Mouse (Mus musculus) MEL (cell line): ENCODE measurements around the gene Acaca. TPM values are rescaled to one million over a fixed set of nuclear protein-coding genes. Genes with fewer than 3 reads are reported as not detected.

Source experiments
- DNase-seq: peaks from one replicate; pipeline ENCODE4 v3.0.0; 2011; ENCODE audit warnings: low read depth, low spot score
- H3K27ac ChIP-seq: 2 replicates; pipeline ENCODE4 v1.5.1; 2012; ENCODE audit warnings: low read depth, mild to moderate bottlenecking, control low read depth, low read length, moderate library complexity; ENCODE audit not compliant: control insufficient read depth
- H3K27me3 ChIP-seq, 2 experiments: fragments of 150-350 bp in 1 of 2; sonication (generic) in 1 of 2; 2 replicates each; pipeline ENCODE4 v1.6.1; 2012; ENCODE audit warnings: low read length in 2 of 2, mild to moderate bottlenecking in 2 of 2, improper control_type of control experiment in 1 of 2, moderate library complexity in 1 of 2; ENCODE audit not compliant: insufficient read depth in 2 of 2, control insufficient read depth in 1 of 2
- H3K36me3 ChIP-seq, 2 experiments: 2 replicates each; pipeline ENCODE4 v1.6.1; 2012 to 2014; ENCODE audit warnings: low read length in 2 of 2, improper control_type of control experiment in 1 of 2, inconsistent platforms in 1 of 2, mild to moderate bottlenecking in 1 of 2; ENCODE audit not compliant: insufficient read depth in 2 of 2, control insufficient read depth in 1 of 2
- H3K4me1 ChIP-seq, 2 experiments: fragments of 150-350 bp in 1 of 2; sonication (generic) in 1 of 2; 2 replicates each; pipeline ENCODE4 v1.6.1; 2012; ENCODE audit warnings: low read length in 2 of 2, improper control_type of control experiment in 1 of 2, mild to moderate bottlenecking in 1 of 2; ENCODE audit not compliant: insufficient read depth in 2 of 2, control insufficient read depth in 1 of 2
- H3K4me3 ChIP-seq, 2 experiments: fragments of 150-350 bp in 1 of 2; sonication (generic) in 1 of 2; 2 replicates each; pipeline ENCODE4 v1.5.1; 2012; ENCODE audit warnings: low read depth in 2 of 2, low read length in 2 of 2, mild to moderate bottlenecking in 2 of 2, moderate library complexity in 2 of 2, control low read depth in 1 of 2, improper control_type of control experiment in 1 of 2; ENCODE audit not compliant: control insufficient read depth in 1 of 2, insufficient read depth in 1 of 2
- H3K79me2 ChIP-seq: 2 replicates; pipeline ENCODE4 v1.6.1; 2012; ENCODE audit warnings: mild to moderate bottlenecking, low read length, moderate library complexity; ENCODE audit not compliant: control insufficient read depth, poor library complexity, insufficient read depth
- H3K9ac ChIP-seq: 2 replicates; pipeline ENCODE4 v1.6.1; 2012; ENCODE audit warnings: low read depth, mild to moderate bottlenecking, control low read depth, low read length, moderate library complexity; ENCODE audit not compliant: control insufficient read depth, poor library complexity, severe bottlenecking
- H3K9me3 ChIP-seq: fragments of 150-350 bp; sonication (generic); replicated peaks from 2 replicates; pipeline ENCODE4 v1.6.1; 2012; ENCODE audit warnings: mild to moderate bottlenecking, low read length, improper control_type of control experiment, moderate library complexity; ENCODE audit not compliant: insufficient read depth
- BHLHE40 ChIP-seq: IDR thresholded peaks from 2 replicates; pipeline ENCODE4 v1.6.1; 2012; ENCODE audit warnings: low read depth, mild to moderate bottlenecking, inconsistent platforms, low read length, improper control_type of control experiment, borderline replicate concordance
- CTCF ChIP-seq, 3 experiments: IDR thresholded peaks in 2 of 3; conservative IDR thresholded peaks in 1 of 3; 2 replicates each; pipeline ENCODE4 v1.5.1; 2011 to 2012; ENCODE audit warnings: low read length in 3 of 3, low read depth in 2 of 3, mild to moderate bottlenecking in 2 of 3, improper control_type of control experiment in 1 of 3, inconsistent platforms in 1 of 3, mixed read lengths in 1 of 3, moderate library complexity in 1 of 3; ENCODE audit not compliant: control insufficient read depth in 1 of 3, insufficient read depth in 1 of 3, poor library complexity in 1 of 3, severe bottlenecking in 1 of 3
- E2F4 ChIP-seq: IDR thresholded peaks from 2 replicates; pipeline ENCODE4 v1.6.1; 2011; ENCODE audit warnings: low read depth, low read length, improper control_type of control experiment, borderline replicate concordance
- EP300 ChIP-seq, 2 experiments: IDR thresholded peaks; 2 replicates each; pipeline ENCODE4 v1.6.1; 2011; ENCODE audit warnings: improper control_type of control experiment in 2 of 2, low read length in 2 of 2, low read depth in 1 of 2, mild to moderate bottlenecking in 1 of 2
- GABPA ChIP-seq: IDR thresholded peaks from 2 replicates; pipeline ENCODE4 v1.6.1; 2012; ENCODE audit warnings: low read depth, mild to moderate bottlenecking, inconsistent platforms, low read length, improper control_type of control experiment, moderate library complexity
- GATA1 ChIP-seq: IDR thresholded peaks from 2 replicates; pipeline ENCODE4 v1.6.1; 2011; ENCODE audit warnings: low read depth, low read length, improper control_type of control experiment
- JUND ChIP-seq: IDR thresholded peaks from 2 replicates; pipeline ENCODE4 v1.6.1; 2011; ENCODE audit warnings: low read depth, mild to moderate bottlenecking, improper control_type of control experiment, low read length
- KAT2A ChIP-seq: conservative IDR thresholded peaks from 2 replicates; pipeline ENCODE4 v1.6.1; 2012; ENCODE audit warnings: low read depth, low read length, improper control_type of control experiment, inconsistent platforms
- MAFK ChIP-seq: IDR thresholded peaks from 2 replicates; pipeline ENCODE4 v1.6.1; 2011; ENCODE audit warnings: low read depth, mild to moderate bottlenecking, low read length, improper control_type of control experiment, borderline replicate concordance
- MEF2A ChIP-seq: IDR thresholded peaks from 2 replicates; pipeline ENCODE4 v1.6.1; 2014; ENCODE audit warnings: low read depth, mild to moderate bottlenecking, inconsistent platforms, low read length, improper control_type of control experiment; ENCODE audit not compliant: poor library complexity, insufficient replicate concordance, severe bottlenecking; ENCODE audit errors: extremely low read depth
- MYB ChIP-seq: IDR thresholded peaks from 2 replicates; pipeline ENCODE4 v1.6.1; 2011; ENCODE audit warnings: mild to moderate bottlenecking, low read depth, low read length, improper control_type of control experiment
- MYC ChIP-seq: IDR thresholded peaks from 2 replicates; pipeline ENCODE4 v1.6.1; 2011; ENCODE audit warnings: low read depth, mild to moderate bottlenecking, low read length, improper control_type of control experiment, moderate library complexity
- POLR2A ChIP-seq, 2 experiments: IDR thresholded peaks; 2 replicates each; pipeline ENCODE4 v1.6.1; 2011 to 2012; ENCODE audit warnings: low read length in 2 of 2, mild to moderate bottlenecking in 2 of 2, control low read depth in 1 of 2, improper control_type of control experiment in 1 of 2, low read depth in 1 of 2, moderate library complexity in 1 of 2; ENCODE audit not compliant: control insufficient read depth in 1 of 2, insufficient read depth in 1 of 2, poor library complexity in 1 of 2
- POLR2AphosphoS5 ChIP-seq: IDR thresholded peaks from 2 replicates; pipeline ENCODE4 v1.6.1; 2012; ENCODE audit warnings: low read depth, borderline replicate concordance, mild to moderate bottlenecking, inconsistent platforms, low read length, moderate library complexity, mixed read lengths
- RAD21 ChIP-seq: IDR thresholded peaks from 2 replicates; pipeline ENCODE4 v1.6.1; 2011; ENCODE audit warnings: mild to moderate bottlenecking, low read depth, low read length, improper control_type of control experiment
- SIN3A ChIP-seq: IDR thresholded peaks from 2 replicates; pipeline ENCODE4 v1.6.1; 2012; ENCODE audit warnings: low read length, improper control_type of control experiment, inconsistent platforms
- TAL1 ChIP-seq: IDR thresholded peaks from 2 replicates; pipeline ENCODE4 v1.6.1; 2012; ENCODE audit warnings: mild to moderate bottlenecking, inconsistent platforms, low read length, moderate library complexity, mixed read lengths
- USF2 ChIP-seq, 2 experiments: IDR thresholded peaks; 2 replicates each; pipeline ENCODE4 v1.6.1; 2011 to 2012; ENCODE audit warnings: improper control_type of control experiment in 2 of 2, low read length in 2 of 2, borderline replicate concordance in 1 of 2, inconsistent platforms in 1 of 2, low read depth in 1 of 2, mild to moderate bottlenecking in 1 of 2; ENCODE audit not compliant: insufficient read depth in 1 of 2
- ZMIZ1 ChIP-seq: IDR thresholded peaks from 2 replicates; pipeline ENCODE4 v1.6.1; 2012; ENCODE audit warnings: low read depth, mild to moderate bottlenecking, inconsistent platforms, low read length, improper control_type of control experiment, moderate library complexity
- polyA plus RNA-seq, 2 experiments: library from polyadenylated mRNA; stranded (reverse) in 1 of 2; unstranded in 1 of 2; fragments of >175 nt in 1 of 2; fragments of >200 nt in 1 of 2; gene quantifications; 2 replicates each; pipeline versions ENCODE4 v1.2.1 to v1.2.4; 2012; ENCODE audit warnings: low replicate concordance in 2 of 2, low read depth in 1 of 2; ENCODE audit not compliant: insufficient read length in 2 of 2, insufficient read depth in 1 of 2, missing spikeins in 1 of 2
- total RNA-seq: library from RNA; depleted of rRNA; stranded (reverse); fragments of 300-350 nt; gene quantifications from 2 replicates; pipeline ENCODE4 v1.2.3, GENCODE M21; 2012

The Acaca gene
- total and polyA plus RNA-seq, 3 experiments = 32.0 to 52.0 (median 33.9) TPM

DNA sequence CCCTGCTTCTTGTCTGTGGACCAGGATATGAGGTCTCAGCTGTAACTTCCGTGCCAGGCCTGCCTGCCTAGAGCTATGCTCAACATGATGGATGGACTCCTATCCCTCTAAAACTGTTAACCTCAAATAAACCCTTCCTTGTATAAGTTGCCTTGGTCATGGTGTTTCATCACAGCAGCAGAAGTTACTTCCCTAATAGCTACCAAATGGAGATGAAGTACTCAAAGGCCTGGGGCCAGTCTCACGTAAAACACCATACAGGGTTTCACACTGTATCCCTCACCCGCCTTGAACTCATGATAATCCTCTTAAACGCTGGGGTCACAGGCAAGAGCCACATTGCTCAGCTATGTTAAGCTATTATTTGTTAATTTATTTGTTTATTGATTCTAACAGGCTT is 12.0 kb upstream of the Acaca start:
- Histone ChIP-seq H3K4me1 (no peaks in the 10 kb centered on the region), H3K36me3 (peaks cover 0 to 16% of the 10 kb centered on the region in 2 experiments; a peak in 2 of 4 replicates), H3K4me3 (no peak overlapping the region), H3K27ac (no peak overlapping the region), H3K79me2 (no peaks in the 10 kb centered on the region)
- no peak for TF ChIP-seq MEF2A
- TF ChIP-seq POLR2AphosphoS5 = no peak
- no peak for TF ChIP-seq CTCF (IDR thresholded peaks at IDR 0.05 in 2 of 3, conservative IDR thresholded peaks at IDR 0.05 in 1 of 3; ENCODE audit: control insufficient read depth in 1 of 3, insufficient read depth in 1 of 3, low read depth in 2 of 3, low read length in 3 of 3, poor library complexity in 1 of 3, severe bottlenecking in 1 of 3)
- TF ChIP-seq, all 39 proteins: peak for 0
- H3K9me3 ChIP-seq = no peaks in the 10 kb centered on the region
- H3K9ac ChIP-seq = no peak overlapping the region
- no peaks in the 10 kb centered on the region for H3K27me3 ChIP-seq
- DNase-seq = no peak

DNA sequence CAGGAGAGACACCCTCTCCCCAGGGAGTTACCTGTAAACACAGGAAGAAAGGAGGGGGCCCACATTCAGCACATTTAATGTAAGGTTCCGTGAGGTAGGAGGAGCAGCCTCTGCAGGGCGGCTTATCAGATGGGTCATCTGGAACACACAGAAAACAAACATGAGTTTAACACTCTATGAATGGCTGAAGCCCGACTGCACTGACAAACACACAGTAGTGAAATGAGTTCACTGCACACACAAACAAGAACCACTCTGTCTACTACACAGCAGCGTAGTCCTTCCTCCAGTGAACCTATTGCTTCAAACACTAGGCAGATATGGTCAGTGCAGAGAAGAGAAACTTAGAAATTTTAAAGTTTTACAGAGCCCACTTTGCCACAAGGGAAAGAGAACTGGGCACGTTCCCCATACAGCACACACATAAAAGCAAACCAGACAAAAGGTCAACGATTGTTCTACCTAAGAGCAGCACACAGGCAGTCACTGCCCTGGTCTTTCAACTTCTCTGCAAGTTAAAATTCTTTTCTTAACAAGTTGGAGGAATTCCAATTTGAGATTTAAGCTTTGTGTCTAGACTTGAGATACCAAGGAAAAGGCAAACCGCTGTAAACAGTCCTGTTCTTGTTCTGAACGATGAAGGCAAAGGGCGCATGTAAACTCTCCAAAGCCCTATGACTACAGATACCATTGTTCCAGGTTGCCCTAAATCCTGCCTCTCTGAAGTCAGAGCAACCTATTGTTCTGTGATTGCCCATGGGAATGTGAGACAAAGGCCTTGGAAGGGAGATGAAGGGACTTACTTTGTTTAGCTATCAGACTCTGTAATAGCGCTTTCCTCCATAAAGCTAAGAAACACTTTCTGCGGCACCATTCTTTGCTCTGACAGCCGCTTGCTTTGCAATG is 8.2 kb upstream of the Acaca start:
- no peak for DNase-seq
- Histone ChIP-seq H3K27ac (no peak overlapping the region), H3K4me1 (no peaks in the 10 kb centered on the region), H3K4me3 (no peak overlapping the region), H3K79me2 (no peaks in the 10 kb centered on the region), H3K36me3 (peaks cover 0 to 32% of the 10 kb centered on the region in 2 experiments; a peak in 2 of 4 replicates), H3K9me3 (no peaks in the 10 kb centered on the region), H3K9ac (no peak overlapping the region), H3K27me3 (no peaks in the 10 kb centered on the region)
- TF ChIP-seq MAFK (no peak), RAD21 (no peak), KAT2A (no peak), MYB (no peak), EP300 (IDR thresholded peaks at IDR 0.05; ENCODE audit: low read depth in 1 of 2, low read length in 2 of 2) (no peak), BHLHE40 (no peak), JUND (no peak), E2F4 (no peak), USF2 (IDR thresholded peaks at IDR 0.05; ENCODE audit: borderline replicate concordance in 1 of 2, insufficient read depth in 1 of 2, low read depth in 1 of 2, low read length in 2 of 2) (no peak), MYC (no peak), GABPA (no peak), ZMIZ1 (no peak), POLR2A (IDR thresholded peaks at IDR 0.05; ENCODE audit: control insufficient read depth in 1 of 2, insufficient read depth in 1 of 2, low read depth in 1 of 2, low read length in 2 of 2, poor library complexity in 1 of 2) (no peak), GATA1 (no peak), SIN3A (no peak), POLR2AphosphoS5 (no peak), TAL1 (no peak)
